Mouse (Mus musculus) lung, postnatal 14 days (tissue): Measurements from ENCODE around the gene Sgcd.

Source experiments
- DNase-seq: peaks from one replicate; pipeline ENCODE4 v3.0.0; 2021

The Sgcd gene

DNA sequence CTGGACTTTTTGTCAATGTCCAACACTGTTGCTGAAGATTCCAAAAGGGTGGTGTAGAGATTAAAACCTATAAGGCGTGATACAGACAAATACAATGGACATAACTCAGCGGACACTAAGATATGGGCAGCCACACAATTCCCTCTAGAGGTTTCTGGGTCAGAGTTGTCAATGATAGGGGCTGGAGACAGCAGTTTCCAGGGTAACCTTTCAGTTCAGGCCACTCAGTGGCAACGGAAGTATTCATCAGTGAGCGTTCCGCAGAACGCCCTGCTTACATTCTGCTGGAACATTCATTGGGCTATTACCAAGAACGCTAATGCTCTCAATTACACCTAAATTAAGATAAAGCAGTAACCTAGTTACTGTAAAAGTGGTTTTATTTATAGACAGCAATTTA lies 738.5 kb downstream of the Sgcd start:
- DNase-seq: no peak

DNA sequence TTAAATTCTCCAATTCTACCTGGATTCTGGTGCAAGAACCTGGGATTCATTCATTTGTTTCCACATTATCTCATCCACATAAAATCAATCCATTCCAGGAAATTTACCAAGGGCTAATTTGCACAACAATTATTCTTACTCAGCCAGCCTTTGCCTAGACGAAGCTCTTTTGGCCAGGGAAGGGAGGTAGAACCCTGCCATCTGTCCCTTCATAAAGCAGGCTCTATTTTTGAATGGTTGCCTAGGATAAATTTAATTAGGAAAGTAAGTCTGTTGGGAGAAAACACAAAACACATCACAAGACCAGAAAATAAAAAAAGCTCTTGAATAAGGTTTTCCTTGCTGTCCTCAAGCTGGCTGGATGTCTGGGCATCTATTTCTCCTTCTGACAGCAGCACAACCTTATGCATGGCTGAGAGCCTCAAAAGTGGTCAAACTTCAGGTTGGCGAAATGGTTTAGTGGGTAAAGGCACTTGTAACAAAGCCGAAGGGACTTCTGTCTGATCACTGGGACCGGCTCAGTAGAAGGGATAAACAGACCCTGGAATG lies 740.4 kb downstream of the Sgcd start:
- no peak for DNase-seq

DNA sequence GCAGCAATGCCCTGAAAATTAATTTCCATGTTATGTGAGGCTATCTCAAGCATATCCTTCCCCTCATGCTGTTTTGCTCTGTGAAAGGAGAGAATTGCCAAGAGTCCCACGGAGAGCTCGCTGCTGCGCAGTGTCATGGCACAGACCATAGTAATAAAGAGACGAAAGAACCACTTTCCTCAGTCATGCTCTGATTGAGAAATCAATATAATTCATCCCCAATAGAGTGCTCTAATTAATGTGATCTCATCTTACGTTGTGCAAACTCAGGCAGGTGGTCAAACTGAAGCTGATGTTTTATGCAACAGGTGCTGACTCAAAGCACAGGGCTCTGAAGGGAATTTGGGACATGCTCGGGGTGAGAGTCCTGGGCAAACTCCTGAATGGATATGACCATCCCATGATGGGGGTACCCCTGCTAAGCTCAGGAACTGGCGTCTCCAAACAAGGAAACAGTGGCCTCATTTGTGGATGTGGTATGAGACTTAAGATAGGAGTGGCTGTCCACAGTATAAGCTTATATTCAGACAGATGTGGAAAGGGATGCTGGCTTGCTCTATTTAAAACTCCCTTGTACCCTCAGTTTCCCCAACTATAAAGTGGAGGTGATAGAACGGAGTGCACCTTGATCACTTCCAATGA lies 740.9 kb downstream of the Sgcd start:
- DNase-seq: no peak

DNA sequence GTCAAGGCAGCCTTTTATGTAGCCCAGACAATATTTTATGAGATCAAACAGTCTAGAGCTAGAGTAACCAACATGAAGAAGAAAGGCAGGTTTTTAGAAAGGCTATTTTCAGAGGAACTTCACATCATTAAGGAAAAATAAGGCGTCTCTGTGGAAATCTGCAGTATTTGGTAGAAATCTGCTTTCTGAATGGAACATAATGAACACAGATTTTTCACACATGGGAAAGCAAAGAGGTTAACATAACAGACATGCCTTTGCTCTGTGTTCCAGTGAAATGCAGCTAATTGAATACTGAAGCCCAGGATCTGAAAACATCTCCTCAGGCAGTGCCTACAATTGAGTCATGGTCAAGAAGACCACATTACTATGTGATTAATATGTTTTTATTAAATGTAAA lies 746.4 kb downstream of the Sgcd start:
- no peak for DNase-seq

DNA sequence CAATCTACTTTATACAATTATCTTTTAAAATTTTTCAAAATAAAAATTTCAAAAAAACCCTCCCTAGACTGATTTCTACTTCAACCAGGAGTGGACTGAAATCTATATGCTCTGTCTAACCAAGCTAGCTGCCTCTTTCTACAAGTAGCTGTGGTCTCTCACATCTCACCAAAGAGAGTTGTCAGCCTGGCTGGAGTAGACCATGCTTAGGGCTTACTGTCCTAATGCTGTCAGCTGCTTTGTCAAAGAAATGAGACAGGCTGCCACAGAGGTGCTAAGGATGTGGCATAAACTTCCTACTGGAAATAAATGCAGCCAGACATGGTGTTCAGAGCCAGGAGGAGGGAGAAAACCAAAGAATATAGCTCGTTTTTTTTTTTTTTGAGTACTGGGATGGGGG lies 760.5 kb downstream of the Sgcd start:
- DNase-seq: no peak

DNA sequence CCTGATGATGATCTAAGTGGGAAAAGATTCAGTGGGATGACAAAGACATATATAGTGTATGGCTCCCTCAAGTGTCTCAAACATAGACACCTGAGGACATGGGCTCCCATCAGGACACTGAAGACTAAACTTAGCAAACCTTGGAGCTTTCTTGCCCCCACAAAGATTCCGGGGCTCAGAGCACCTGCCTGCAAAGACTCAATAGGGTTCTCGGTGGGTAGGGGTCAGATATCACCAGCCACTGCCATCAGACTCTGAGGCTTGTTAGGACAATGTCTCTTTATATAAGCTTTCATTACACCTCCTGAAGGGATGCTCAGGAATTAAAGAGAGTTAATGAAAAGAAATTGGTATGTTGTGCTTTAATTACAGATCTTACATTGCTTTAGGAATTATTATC lies 764.6 kb downstream of the Sgcd start:
- no peak for DNase-seq

DNA sequence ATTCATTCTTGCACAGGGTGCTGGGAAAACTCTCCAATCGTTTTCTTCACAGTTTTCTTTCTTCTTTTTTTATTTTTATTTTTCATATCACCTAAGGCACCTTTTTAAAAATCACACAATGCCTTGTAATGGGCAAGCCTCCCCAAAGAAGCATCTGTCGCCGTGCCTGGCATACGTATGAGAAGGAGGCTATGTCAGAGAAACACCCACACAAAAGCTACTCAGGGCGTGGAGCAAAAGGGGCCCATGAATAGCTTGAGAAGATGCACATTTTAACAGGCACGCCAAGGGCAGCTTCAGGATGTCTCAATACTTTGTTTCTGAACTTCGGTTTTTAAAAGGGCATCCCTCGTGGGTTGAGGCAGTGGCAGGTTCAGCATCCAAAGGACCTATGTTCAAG lies 777.2 kb downstream of the Sgcd start:
- DNase-seq: no peak

DNA sequence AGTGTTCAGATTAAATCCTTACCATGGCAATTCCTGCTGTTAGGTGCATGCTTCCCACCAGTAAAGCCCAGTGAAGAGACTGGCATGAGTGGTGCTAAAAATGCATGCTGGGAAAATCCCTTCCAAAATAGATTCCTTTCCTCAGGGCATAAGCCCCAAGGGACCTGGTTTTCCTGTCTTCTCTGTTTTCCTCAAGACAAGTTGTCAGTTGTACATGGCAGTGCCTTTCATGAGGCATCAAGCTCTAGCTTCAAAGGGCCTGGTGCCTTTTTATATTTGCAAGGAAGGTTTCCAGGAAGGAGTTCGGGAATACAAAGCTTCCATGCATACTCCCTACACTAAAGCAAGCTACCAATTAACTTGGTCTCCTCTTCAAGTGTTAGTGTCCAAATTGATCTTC lies 782.3 kb downstream of the Sgcd start:
- no peak for DNase-seq

DNA sequence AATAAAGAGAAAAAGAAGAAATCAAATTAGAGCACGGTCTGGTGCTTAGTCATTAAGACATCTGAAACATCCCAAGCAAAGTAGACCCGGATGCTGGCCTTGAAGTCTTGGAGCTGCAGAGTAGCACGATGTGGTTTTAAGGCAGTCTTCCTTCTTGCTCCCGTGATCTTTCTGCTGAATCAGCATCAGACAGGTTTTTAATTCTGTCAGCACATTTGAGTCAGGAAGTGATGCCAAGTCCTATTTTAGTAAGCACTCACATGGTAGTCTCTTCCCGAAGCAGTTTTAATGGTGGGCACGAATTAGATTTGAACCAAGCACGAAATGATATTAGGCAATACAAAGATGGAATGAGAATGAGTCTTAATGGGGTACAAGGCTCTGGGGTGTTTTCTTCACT lies 789.7 kb downstream of the Sgcd start:
- no peak for DNase-seq

DNA sequence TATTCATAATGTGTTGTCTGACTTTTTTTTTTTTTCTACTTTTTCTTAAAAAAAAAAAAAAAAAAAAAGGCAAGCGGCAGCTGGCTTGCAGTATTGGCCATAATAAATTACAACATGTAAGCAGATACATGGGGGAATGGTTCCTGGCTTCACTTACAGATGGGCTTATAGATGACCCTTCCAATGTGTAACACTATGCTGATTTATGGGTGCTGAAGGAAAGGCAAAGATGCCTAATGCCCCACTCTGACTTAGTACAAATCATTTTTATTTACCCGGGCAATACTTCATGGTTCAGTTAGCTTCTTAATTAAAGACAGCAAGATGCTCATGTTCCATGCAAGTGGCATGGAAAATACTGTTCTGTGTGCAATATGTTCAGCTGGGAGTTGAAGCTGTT lies 800.2 kb downstream of the Sgcd start:
- no peak for DNase-seq

DNA sequence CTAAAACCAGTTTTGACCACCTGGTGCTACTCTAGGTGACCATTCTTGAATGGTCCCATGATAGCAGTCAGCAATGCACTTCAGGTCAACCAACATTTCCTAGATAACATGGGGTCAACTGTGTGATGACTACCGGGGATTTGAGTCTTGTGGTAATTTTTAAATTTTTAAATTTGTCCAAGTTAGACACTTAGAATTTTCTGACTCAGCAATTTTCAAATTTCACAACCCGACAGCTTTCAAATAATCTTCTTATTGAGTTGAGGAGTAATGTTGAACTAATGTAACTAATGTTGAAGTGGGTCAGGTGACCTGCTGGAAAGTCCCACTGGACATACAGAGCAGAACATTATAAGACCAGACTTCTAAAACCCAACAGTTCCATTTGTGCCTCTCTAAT lies 813.8 kb downstream of the Sgcd start:
- DNase-seq: no peak

DNA sequence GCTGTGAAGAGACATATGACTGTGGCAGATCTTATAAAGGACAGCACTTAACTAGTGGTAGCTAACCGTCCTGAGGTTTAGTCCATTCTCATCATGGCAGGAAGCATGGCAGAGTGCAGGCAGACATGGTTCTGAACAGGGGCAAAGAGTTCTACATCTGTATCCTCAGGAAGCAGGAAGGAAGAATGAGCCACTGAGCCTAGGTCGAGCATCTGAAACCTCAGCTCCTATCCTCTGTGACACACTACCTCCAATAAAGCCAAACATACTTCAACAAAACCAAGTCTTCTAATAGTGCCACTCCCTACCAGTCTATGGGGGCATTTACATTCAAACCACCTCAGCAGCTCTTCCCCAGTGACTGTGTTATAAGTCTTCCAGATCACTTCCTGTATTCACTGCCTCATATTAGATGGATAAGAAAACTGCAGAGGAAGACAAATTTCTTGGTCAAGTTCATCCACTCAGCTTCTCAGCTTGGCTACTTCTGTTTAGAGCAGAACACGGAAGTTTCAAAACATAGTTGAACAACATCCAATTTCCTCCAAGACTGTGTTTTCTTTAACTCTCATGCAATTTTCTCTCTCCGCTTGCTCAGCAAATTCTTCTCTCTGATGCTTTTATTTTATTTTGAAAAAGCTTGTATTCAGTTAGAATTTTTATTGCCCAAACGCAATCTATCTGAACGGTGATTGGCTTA lies 817.7 kb downstream of the Sgcd start:
- DNase-seq: no peak

DNA sequence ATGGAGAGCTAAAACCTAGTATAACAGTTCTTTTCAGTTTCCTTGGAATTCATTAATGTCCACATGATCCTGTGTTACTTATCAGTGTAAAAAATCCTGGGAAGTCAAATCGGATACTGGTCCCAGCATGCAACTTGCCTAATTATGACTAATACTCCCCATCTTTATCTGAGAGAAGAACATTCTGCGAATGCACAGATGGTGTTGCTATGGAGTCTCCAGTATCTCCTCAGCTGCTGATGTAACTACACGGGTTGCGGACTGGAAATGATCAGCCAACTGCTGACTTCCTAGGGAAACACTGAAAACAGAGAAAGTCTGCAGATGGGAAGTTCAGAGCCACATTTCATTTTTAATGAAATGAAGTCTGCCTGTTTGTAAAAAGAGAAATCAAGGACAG lies 821.4 kb downstream of the Sgcd start:
- no peak for DNase-seq

DNA sequence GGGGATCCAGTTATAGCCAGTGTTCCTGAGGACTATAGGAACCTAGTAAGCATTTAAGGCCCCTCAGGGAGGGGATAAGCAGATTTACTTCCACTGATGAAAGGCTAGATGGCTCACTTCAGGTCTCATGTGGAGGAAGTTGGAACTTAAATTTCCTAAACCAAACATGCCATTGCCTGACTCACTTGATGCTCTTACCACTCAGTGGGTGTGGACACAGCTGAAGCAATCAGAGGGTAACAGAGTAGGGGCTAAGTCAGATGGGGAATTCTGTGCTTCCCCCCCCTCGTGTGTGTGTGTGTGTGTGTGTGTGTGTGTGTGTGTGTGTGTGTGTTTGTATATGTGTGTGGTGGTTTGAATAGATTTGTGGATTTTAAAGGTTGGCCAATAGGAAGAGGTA lies 830.7 kb downstream of the Sgcd start:
- DNase-seq: no peak

DNA sequence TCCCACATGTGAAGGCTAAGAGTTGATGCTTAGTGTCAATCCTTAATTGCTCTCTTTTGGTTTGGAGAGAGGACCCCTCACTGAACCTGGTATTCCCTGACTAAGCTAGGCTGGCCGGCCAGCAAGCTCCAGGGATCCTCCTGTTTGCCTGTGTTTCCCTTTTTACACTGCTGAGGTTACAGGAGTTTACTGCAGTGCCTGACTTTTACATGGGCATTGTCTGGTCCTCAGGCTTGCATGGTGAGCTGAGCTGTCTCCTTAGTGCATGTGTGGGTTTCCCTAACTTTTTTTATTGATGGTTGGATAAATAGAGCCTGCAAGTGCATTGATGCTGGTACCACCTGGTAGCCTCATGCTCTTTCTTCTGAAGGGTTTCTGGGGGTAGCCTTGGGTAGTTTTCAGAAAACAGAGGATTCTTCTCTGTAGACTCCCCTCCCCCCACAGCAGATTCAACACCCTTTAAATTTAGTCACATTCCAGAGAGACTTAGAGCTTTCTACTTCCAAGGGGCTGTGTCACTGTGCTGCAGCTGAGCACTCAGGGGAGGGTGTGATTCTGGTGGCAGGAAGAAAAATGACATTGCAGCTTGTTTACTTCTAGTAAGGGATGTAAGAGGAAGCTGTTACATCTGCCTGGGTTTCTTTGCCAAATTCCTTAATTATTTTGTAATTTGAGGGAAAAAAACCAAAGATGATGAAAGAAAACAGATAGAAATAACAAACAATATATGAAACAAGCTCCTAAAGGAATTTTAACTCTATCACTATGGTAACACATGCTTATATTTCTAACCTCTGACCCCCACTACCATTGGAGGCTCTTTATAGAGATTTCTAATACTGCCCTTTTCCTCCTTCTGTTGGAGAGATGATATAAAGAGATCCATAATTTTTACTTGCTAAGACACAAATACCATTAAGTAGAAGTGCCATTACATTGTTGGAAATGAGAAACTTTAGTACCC lies 831.8 kb downstream of the Sgcd start:
- peak; percentile 25 for DNase-seq

DNA sequence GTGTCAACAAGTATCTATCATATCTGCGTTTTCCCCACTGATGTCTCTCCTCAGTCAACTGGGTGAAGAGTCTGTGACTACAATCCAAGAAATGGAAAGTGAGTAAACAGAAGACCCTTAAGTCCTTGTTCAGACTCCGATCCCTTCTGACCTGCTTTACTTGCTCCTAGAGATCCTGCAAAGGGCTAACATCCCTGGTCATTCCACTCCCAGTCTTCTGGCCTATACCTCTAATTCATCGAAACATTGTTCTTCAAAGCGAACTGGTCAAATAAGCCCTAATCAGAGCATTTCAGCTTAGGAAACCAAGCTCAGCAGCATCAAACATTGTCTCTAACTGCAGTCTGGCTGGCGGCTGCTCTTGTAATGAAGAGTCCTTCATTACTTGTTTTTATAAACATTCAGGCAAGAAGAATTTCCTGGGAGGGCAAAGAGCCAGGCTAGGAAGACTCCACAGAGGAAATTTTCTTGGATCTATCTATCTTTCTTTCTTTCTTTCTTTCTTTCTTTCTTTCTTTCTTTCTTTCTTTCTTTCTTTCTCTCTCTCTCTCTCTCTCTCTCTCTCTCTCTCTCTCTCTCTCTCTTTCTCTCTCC lies 833.8 kb downstream of the Sgcd start:
- DNase-seq: peak; percentile 50

DNA sequence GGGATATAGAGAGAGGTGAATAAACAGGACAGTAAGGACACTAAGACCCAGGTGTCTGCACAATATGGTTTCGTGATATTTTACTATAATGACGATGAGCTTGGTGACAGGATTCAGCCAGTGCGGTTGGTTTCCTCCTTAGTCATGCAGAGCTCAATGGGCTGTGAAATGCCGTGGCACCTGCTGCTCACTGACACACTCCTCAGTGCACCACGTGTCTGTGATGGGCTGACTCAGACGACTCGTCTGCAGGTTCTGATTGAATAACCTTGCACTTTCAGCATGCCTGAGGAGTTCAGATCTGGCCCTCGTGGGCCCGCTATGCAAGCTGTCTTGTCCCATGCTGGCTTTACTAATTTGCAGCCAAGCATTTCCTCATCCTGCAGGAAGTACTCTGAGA lies 839.2 kb downstream of the Sgcd start:
- DNase-seq: no peak

DNA sequence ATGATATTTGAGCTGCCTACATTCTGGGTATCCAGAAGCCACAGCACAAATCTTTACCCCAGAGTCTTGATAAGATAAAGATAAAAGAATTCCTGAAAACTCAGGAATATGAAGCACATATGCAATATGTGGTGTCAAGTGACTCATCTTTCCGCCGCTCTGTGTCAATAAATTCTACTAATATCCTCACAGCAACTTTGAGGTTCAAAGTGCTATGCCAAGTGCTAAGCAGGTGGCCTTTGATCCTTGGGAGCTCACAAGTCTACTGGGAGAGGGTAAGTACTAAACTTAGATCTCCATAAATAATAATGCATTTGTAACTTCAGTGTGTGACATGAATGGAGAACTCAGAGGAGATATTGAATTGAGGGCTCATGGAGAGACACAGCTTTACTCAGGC lies 848.9 kb downstream of the Sgcd start:
- DNase-seq: no peak

DNA sequence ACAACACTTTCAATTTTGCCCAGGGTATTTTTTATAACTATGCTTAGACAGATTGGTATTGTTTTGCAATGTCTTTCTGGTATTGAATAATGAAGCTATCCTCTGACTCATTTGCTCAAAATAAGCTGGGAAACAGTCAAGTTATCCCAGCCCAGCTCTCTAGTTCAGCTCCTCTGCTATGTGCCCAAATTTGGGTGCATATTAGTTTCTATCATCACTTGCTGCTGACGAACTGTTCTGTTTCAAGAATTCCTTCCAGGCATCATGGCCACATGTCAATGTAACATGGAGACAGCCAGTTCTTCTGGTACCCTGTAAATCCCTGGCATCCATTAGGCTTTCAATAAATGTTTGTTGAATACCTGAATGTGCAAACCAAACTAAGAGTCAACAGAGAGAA lies 849.5 kb downstream of the Sgcd start:
- no peak for DNase-seq

DNA sequence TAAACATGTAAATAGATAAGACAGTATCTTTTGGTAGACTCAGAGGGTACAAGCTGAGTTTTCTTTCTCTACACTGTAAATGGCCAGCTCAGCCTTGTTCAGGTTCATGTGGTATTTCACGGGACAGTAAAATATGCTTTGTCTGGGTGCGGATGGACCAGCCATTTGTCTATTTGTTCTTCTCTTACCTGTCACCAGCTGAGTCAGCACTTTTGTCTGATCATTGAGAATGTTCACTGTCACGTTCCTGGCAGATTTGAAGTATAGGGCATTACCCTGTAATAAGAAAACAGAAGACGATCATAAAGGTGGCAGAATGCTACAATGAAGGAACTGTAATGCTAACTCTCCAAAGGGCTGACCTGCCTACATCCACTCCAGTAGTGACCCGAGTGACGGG lies 856.4 kb downstream of the Sgcd start:
- DNase-seq: no peak

DNA sequence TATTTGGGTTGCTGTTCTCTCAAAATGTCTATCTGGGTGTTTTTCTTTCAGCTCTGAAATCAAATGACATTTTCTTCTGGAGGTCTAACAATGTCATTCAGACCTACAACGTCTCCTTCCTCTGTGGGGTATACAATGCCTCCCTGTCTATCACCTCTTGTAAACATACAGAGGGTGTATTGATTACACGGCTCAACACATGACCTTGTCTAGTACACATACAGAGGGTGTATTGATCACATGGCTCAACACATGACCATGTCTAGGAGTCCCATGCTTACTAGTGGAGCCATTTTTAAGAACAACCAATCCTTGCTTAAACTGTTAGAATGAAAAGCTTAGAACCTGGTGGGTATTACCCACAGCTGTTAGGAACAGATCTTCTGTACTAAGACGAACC lies 858.3 kb downstream of the Sgcd start:
- DNase-seq: no peak

DNA sequence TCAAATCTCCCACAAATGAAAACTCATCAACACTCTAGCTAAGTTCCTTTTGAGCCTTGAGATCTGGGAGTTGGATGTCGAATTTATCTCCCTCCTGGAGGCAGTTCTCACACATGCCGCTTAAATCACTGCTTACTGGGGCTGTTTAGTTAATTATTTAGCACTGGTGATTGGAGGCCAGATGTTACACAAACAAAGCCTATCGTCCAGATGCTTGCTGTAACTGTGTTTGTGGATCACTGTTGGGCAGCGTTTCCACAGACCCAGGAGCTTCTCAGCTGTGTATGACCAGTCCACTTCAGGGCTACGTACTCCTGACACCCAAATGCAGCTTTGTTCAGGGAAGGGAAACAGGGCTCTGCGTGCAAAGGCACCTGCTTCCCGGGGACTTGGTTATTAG lies 858.8 kb downstream of the Sgcd start:
- peak; percentile 9 for DNase-seq

DNA sequence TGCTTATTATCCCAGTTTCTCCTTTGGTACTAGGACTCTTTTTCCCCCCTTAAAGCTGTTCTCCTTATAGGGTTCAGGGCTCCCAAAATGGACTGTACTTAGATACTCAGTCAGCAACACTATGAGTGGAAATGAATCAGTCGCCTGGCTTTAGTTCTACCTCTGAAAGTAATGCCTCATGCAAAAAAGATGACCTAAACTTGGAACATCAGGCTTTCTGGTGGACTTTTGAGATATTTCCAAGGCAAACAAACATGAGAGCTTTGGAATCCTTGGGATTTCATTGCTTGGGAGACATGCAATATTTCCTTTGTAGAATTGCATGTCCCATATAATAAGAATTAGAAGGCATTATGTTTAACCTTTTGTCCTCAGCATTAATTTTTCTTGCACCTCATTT lies 859.6 kb downstream of the Sgcd start:
- no peak for DNase-seq
